In genomic region chr1:151096079-151096478, GRCm38 (mm10) we compare ENCODE assay signal across 8 mouse cellular contexts.
A peak's percentile ranks its signal among the peaks of the same experiment; 100 is the strongest.
DNase-seq lines count a peak whose midpoint lies in the region; ATAC-seq and TF ChIP-seq lines count a peak whose summit lies in the region.

No protein-coding gene starts in this region.

- intact Hi-C loops in gastrocnemius, postnatal 36 days (cut with DNase I) = no loop called here

- peak overlapping the region; percentile 64 for H3K4me2 ChIP-seq in heart, embryonic 12.5 days
- H3K4me2 ChIP-seq in liver, embryonic 11.5 days = peak overlapping the region; percentile 64
- H3K4me2 ChIP-seq in neural tube, embryonic 14.5 days (ENCODE audit: low read depth, low read length) = peak overlapping the region; percentile 24; the same call in 1 of the 2 replicates

- H3K4me3 ChIP-seq in heart, embryonic 12.5 days = peak overlapping the region; percentile 14; the same call in 1 of the 2 replicates
- peak overlapping the region; percentile 21; the same call in 1 of the 2 replicates for H3K4me3 ChIP-seq in liver, embryonic 11.5 days (ENCODE audit: low read depth, low read length)
- H3K4me3 ChIP-seq in neural tube, embryonic 14.5 days (ENCODE audit: low read depth, low read length) = no peak overlapping the region
- H3K4me3 ChIP-seq in cerebellum, adult 2 months (replicated peaks; ENCODE audit: insufficient read depth, low read depth, low read length) = no peak overlapping the region

- H3K27me3 ChIP-seq in heart, embryonic 12.5 days (replicated peaks) = no peaks in the 10 kb centered on the region
- no peaks in the 10 kb centered on the region for H3K27me3 ChIP-seq in liver, embryonic 11.5 days (replicated peaks; ENCODE audit: control insufficient read depth, insufficient read depth, low read length)
- no peaks in the 10 kb centered on the region for H3K27me3 ChIP-seq in neural tube, embryonic 14.5 days (ENCODE audit: control insufficient read depth, insufficient read depth, low read length)
- no peaks in the 10 kb centered on the region for H3K27me3 ChIP-seq in cerebellum, adult 2 months (ENCODE audit: control insufficient read depth, insufficient read depth, low read length)

- peak; percentile 90 for ATAC-seq in heart, embryonic 12.5 days (ENCODE audit: insufficient number of reproducible peaks, low FRiP score)
- ATAC-seq in liver, embryonic 11.5 days (replicated peaks; ENCODE audit: low FRiP score) = peak; percentile 90
- peak; percentile 63; the same call in 1 of the 2 replicates for ATAC-seq in neural tube, embryonic 14.5 days (ENCODE audit: low read depth)

- H3K27ac ChIP-seq in heart, embryonic 12.5 days (ENCODE audit: poor library complexity, severe bottlenecking) = peak overlapping the region; percentile 48
- peak overlapping the region; percentile 81 for H3K27ac ChIP-seq in liver, embryonic 11.5 days (ENCODE audit: low read depth, low read length)
- no peak overlapping the region for H3K27ac ChIP-seq in neural tube, embryonic 14.5 days (ENCODE audit: low read depth, low read length)
- no peak overlapping the region for H3K27ac ChIP-seq in cerebellum, adult 2 months (ENCODE audit: insufficient read depth, low read length)

- peaks cover 8% of the 10 kb centered on the region for H3K4me1 ChIP-seq in heart, embryonic 12.5 days (replicated peaks)
- peaks cover 19% of the 10 kb centered on the region for H3K4me1 ChIP-seq in liver, embryonic 11.5 days (replicated peaks; ENCODE audit: control insufficient read depth, insufficient read depth, low read length)
- H3K4me1 ChIP-seq in neural tube, embryonic 14.5 days (ENCODE audit: control insufficient read depth, insufficient read depth, low read length) = no peaks in the 10 kb centered on the region
- no peaks in the 10 kb centered on the region for H3K4me1 ChIP-seq in cerebellum, adult 2 months (ENCODE audit: control insufficient read depth, insufficient read depth, low read length)

- peak; percentile 56 to 59 for DNase-seq in B cell, adult 2 months
- DNase-seq in T-cell, adult 2 months (ENCODE audit: low spot score) = peak; percentile 71
- no peak for DNase-seq in liver, embryonic 11.5 days (ENCODE audit: low spot score)
- DNase-seq in gastrocnemius, postnatal 36 days = no peak
- DNase-seq in cerebellum, adult 2 months = no peak
- no peak for DNase-seq in kidney, postnatal 10 days

- no peak for TF ChIP-seq POLR2A in cerebellum, adult 2 months (IDR thresholded peaks at IDR 0.05; ENCODE audit: borderline replicate concordance, insufficient read depth, low read length)

- TF ChIP-seq CTCF in cerebellum, adult 2 months (IDR thresholded peaks at IDR 0.05; ENCODE audit: borderline replicate concordance, insufficient read depth, low read depth, low read length) = no peak

- H3K9ac ChIP-seq in heart, embryonic 12.5 days = no peak overlapping the region
- no peak overlapping the region for H3K9ac ChIP-seq in liver, embryonic 11.5 days (ENCODE audit: low read depth, low read length)
- H3K9ac ChIP-seq in neural tube, embryonic 14.5 days (replicated peaks; ENCODE audit: low read depth, low read length) = no peak overlapping the region

- 9% methylated on average over 9 of the region's 9 CpGs for WGBS in heart, embryonic 12.5 days
- 6% methylated on average over 9 of the region's 9 CpGs for WGBS in liver, embryonic 11.5 days
- 12% methylated on average over 9 of the region's 9 CpGs for WGBS in neural tube, embryonic 14.5 days
- 16% methylated on average over 9 of the region's 9 CpGs for WGBS in cerebellum, adult 2 months

- no peaks in the 10 kb centered on the region for H3K9me3 ChIP-seq in heart, embryonic 12.5 days (replicated peaks)
- no peaks in the 10 kb centered on the region for H3K9me3 ChIP-seq in liver, embryonic 11.5 days (ENCODE audit: control insufficient read depth, low read length)
- no peaks in the 10 kb centered on the region for H3K9me3 ChIP-seq in neural tube, embryonic 14.5 days (ENCODE audit: control insufficient read depth, low read length)

- H3K36me3 ChIP-seq in heart, embryonic 12.5 days = no peaks in the 10 kb centered on the region
- H3K36me3 ChIP-seq in liver, embryonic 11.5 days (ENCODE audit: control insufficient read depth, insufficient read depth, low read length) = no peaks in the 10 kb centered on the region
- no peaks in the 10 kb centered on the region for H3K36me3 ChIP-seq in neural tube, embryonic 14.5 days (ENCODE audit: control insufficient read depth, insufficient read depth, low read length)

Comparison
In these comparisons a context has a peak if more than half of its experiments do, and no peak if none do; other contexts are left out.
1. DNase-seq: peak in B cell, adult 2 months (2 of 2) and T-cell, adult 2 months (single experiment); none in liver, embryonic 11.5 days (single experiment), gastrocnemius, postnatal 36 days (0 of 2), cerebellum, adult 2 months (0 of 2) and kidney, postnatal 10 days (single experiment).
2. H3K27ac ChIP-seq: peak in heart, embryonic 12.5 days (single experiment) and liver, embryonic 11.5 days (single experiment); none in neural tube, embryonic 14.5 days (single experiment) and cerebellum, adult 2 months (single experiment).
3. H3K4me3 ChIP-seq: peak in heart, embryonic 12.5 days (single experiment) and liver, embryonic 11.5 days (single experiment); none in neural tube, embryonic 14.5 days (single experiment) and cerebellum, adult 2 months (single experiment).
4. Peak in every context shown above with its lines, with median percentiles within 50 percentile points of each other: ATAC-seq and H3K4me2 ChIP-seq.